Mouse (Mus musculus): ENCODE measurements at regions not wholly inside any gene's neighbourhood (a gene's known extent, or its start where the extent isn't known, plus 50 kb on each side); places are given as distances from the start of the nearest gene placed in this dataset.

- TF ChIP-seq USF2 (conservative IDR thresholded peaks at IDR 0.05; ENCODE audit: low read depth, low read length) (no peak), ZC3H11A (IDR thresholded peaks at IDR 0.05; ENCODE audit: low read depth, low read length) (no peak), MYC (IDR thresholded peaks at IDR 0.05; ENCODE audit: low read depth, low read length) (no peak), PAX5 (IDR thresholded peaks at IDR 0.05; ENCODE audit: low read length) (no peak), ELF1 (IDR thresholded peaks at IDR 0.05; ENCODE audit: low read depth, low read length) (no peak), POLR2AphosphoS2 (IDR thresholded peaks at IDR 0.05; ENCODE audit: low read depth, low read length) (no peak), POLR2A (IDR thresholded peaks at IDR 0.05; ENCODE audit: low read depth, low read length) (no peak), MAX (IDR thresholded peaks at IDR 0.05; ENCODE audit: low read length) (no peak), RCOR1 (conservative IDR thresholded peaks at IDR 0.05; ENCODE audit: low read depth, low read length) (no peak), SIN3A (IDR thresholded peaks at IDR 0.05; ENCODE audit: low read length) (no peak)
- Histone ChIP-seq H3K27ac (ENCODE audit: insufficient read depth, low read depth) (no peak overlapping the region), H3K4me3 (replicated peaks in 1 of 3; ENCODE audit: low read depth in 2 of 3, low read length in 2 of 3, poor library complexity in 1 of 3) (no peak overlapping the region), H3K9ac (ENCODE audit: insufficient read depth, low read depth) (no peak overlapping the region), H3K4me1 (ENCODE audit: control insufficient read depth in 1 of 2, insufficient read depth in 2 of 2) (peaks cover 5 to 11% of the 10 kb centered on the region in 2 experiments; a peak in 2 of 4 replicates), H3K79me2 (replicated peaks; ENCODE audit: control insufficient read depth, extremely low read depth, insufficient read depth, poor library complexity, severe bottlenecking) (no peaks in the 10 kb centered on the region), H3K9me3 (replicated peaks; ENCODE audit: low read length) (no peaks in the 10 kb centered on the region), H3K36me3 (replicated peaks in 1 of 2; ENCODE audit: control insufficient read depth in 1 of 2, insufficient read depth in 1 of 2, low read length in 1 of 2) (no peaks in the 10 kb centered on the region), H3K4me2 (ENCODE audit: insufficient read depth, low read depth, poor library complexity, severe bottlenecking) (no peak overlapping the region), H3K27me3 (replicated peaks) (no peaks in the 10 kb centered on the region)
- DNase-seq (ENCODE audit: extremely low read depth) = no peak
- dilution Hi-C loops (cut with MboI; ENCODE audit: extremely low pct_ligation_motif_present, extremely low pct_unique_long_range_greater_than_20kb, low sequenced_read_pairs) = no loop called here
- in situ Hi-C loops (cut with MboI; ENCODE audit: low pct_ligation_motif_present, low pct_unique_long_range_greater_than_20kb, low sequenced_read_pairs) = loop anchor here (5.0 to 10.0 kb wide), 2 partner anchors 159 to 282 kb away; no protein-coding TSS in a partner anchor
Observed at GRCm38 (mm10) chr12:56242803-56243202, 102.9 kb downstream of the Mbip start.

GRCm38 (mm10) chr12:56241735-56242134 is 104.0 kb downstream of the Mbip start:
- TF ChIP-seq IRF4 (IDR thresholded peaks at IDR 0.05; ENCODE audit: low read depth, low read length) (peak; percentile 47), CTCF (conservative IDR thresholded peaks at IDR 0.05 in 1 of 2, IDR thresholded peaks at IDR 0.05 in 1 of 2; ENCODE audit: low read depth in 2 of 2, low read length in 2 of 2) (peak; percentile 56 to 98), MAX (IDR thresholded peaks at IDR 0.05; ENCODE audit: low read length) (no peak), TCF12 (IDR thresholded peaks at IDR 0.05; ENCODE audit: low read depth, low read length) (peak; percentile 12; the same call in 1 of the 2 replicates), E2F4 (IDR thresholded peaks at IDR 0.05; ENCODE audit: insufficient replicate concordance, low read depth, low read length) (no peak), MYC (IDR thresholded peaks at IDR 0.05; ENCODE audit: low read depth, low read length) (peak; percentile 33; the same call in 1 of the 2 replicates), UBTF (IDR thresholded peaks at IDR 0.05; ENCODE audit: low read depth, low read length) (no peak), JUN (IDR thresholded peaks at IDR 0.05; ENCODE audit: insufficient read depth, low read depth, low read length) (no peak), USF1 (IDR thresholded peaks at IDR 0.05; ENCODE audit: low read depth, low read length) (no peak), NELFE (IDR thresholded peaks at IDR 0.05; ENCODE audit: low read depth, low read length) (peak; percentile 44), ZC3H11A (IDR thresholded peaks at IDR 0.05; ENCODE audit: low read depth, low read length) (peak; percentile 39; the same call in 1 of the 2 replicates), RAD21 (IDR thresholded peaks at IDR 0.05; ENCODE audit: low read depth, low read length) (peak; percentile 83), ELF1 (IDR thresholded peaks at IDR 0.05; ENCODE audit: low read depth, low read length) (peak; percentile 83), HCFC1 (IDR thresholded peaks at IDR 0.05; ENCODE audit: low read depth, low read length) (no peak), ETS1 (conservative IDR thresholded peaks at IDR 0.05; ENCODE audit: low read depth, low read length) (no peak), RCOR1 (conservative IDR thresholded peaks at IDR 0.05; ENCODE audit: low read depth, low read length) (no peak), TBP (conservative IDR thresholded peaks at IDR 0.05; ENCODE audit: low read depth, low read length) (no peak), EP300 (IDR thresholded peaks at IDR 0.05; ENCODE audit: low read length) (no peak), SMC3 (IDR thresholded peaks at IDR 0.05; ENCODE audit: low read depth, low read length) (peak; percentile 90)
- dilution Hi-C loops (cut with MboI; ENCODE audit: extremely low pct_ligation_motif_present, extremely low pct_unique_long_range_greater_than_20kb, low sequenced_read_pairs) = no loop called here
- DNase-seq (ENCODE audit: extremely low read depth) = peak; percentile 85
- H3K36me3 ChIP-seq (replicated peaks in 1 of 2; ENCODE audit: control insufficient read depth in 1 of 2, insufficient read depth in 1 of 2, low read length in 1 of 2) = no peaks in the 10 kb centered on the region
- H3K9me3 ChIP-seq (replicated peaks; ENCODE audit: low read length) = no peaks in the 10 kb centered on the region
- in situ Hi-C loops (cut with MboI; ENCODE audit: low pct_ligation_motif_present, low pct_unique_long_range_greater_than_20kb, low sequenced_read_pairs) = loop anchor here (5.0 to 10.0 kb wide), 2 partner anchors 161 to 283 kb away; no protein-coding TSS in a partner anchor
- H3K4me1 ChIP-seq (ENCODE audit: control insufficient read depth in 1 of 2, insufficient read depth in 2 of 2) = peaks cover 3 to 7% of the 10 kb centered on the region in 2 experiments; a peak in 2 of 4 replicates
- H3K4me3 ChIP-seq (replicated peaks in 1 of 3; ENCODE audit: low read depth in 2 of 3, low read length in 2 of 3, poor library complexity in 1 of 3) = no peak overlapping the region
- H3K9ac ChIP-seq (ENCODE audit: insufficient read depth, low read depth) = no peak overlapping the region
- H3K27me3 ChIP-seq (replicated peaks) = no peaks in the 10 kb centered on the region
- H3K79me2 ChIP-seq (replicated peaks; ENCODE audit: control insufficient read depth, extremely low read depth, insufficient read depth, poor library complexity, severe bottlenecking) = no peaks in the 10 kb centered on the region
- H3K27ac ChIP-seq (ENCODE audit: insufficient read depth, low read depth) = no peak overlapping the region
- H3K4me2 ChIP-seq (ENCODE audit: insufficient read depth, low read depth, poor library complexity, severe bottlenecking) = no peak overlapping the region

Data from CH12.LX (cell line).